Mouse (Mus musculus) heart, postnatal 25 days (tissue): ENCODE measurements at regions not wholly inside any gene's neighbourhood (a gene's known extent, or its start where the extent isn't known, plus 50 kb on each side); places are given as distances from the start of the nearest gene placed in this dataset.

Experiments used
- DNase-seq: peaks from one replicate; pipeline ENCODE4 v3.0.0; 2022; ENCODE audit warnings: low spot score
- intact Hi-C: fragments of 180-260 bp; cut with DNase I; formaldehyde crosslinking; loops from one replicate; pipeline ENCODE4 v1.15.1; 2025

- DNase-seq: no peak
- intact Hi-C loops: no loop called here
Observed at GRCm38 (mm10) chr5:75336454-75336853, 184.4 kb downstream of the Pdgfra start.

- DNase-seq: no peak
- intact Hi-C loops: no loop called here
Observed at GRCm38 (mm10) chr5:75338439-75338838, 186.3 kb downstream of the Pdgfra start.

- no peak for DNase-seq
- intact Hi-C loops: no loop called here
Observed at GRCm38 (mm10) chr5:75342599-75342998, 190.5 kb downstream of the Pdgfra start.

- intact Hi-C loops: loop anchor here (5.0 kb wide), 1 partner anchor 140 kb away; no protein-coding TSS in a partner anchor
- DNase-seq: no peak
Observed at GRCm38 (mm10) chr5:75346836-75347773, 195.0 kb downstream of the Pdgfra start.

- DNase-seq: no peak
- intact Hi-C loops: loop anchor here (5.0 kb wide), 1 partner anchor 140 kb away; no protein-coding TSS in a partner anchor
Observed at GRCm38 (mm10) chr5:75347774-75348116, 195.7 kb downstream of the Pdgfra start.

- intact Hi-C loops: no loop called here
Observed at GRCm38 (mm10) chr5:75355266-75355665, 203.2 kb downstream of the Pdgfra start.

GRCm38 (mm10) chr5:75358869-75359268 is 206.8 kb downstream of the Pdgfra start:
- intact Hi-C loops: no loop called here
- no peak for DNase-seq

More at GRCm38 (mm10) chr5:75355266-75355665, 203.2 kb downstream of the Pdgfra start:
- no peak for DNase-seq

GRCm38 (mm10) chr5:75363832-75364231 is 210.9 kb upstream of the Kit start:
- no peak for DNase-seq
- intact Hi-C loops: no loop called here

GRCm38 (mm10) chr5:75367282-75367681 is 207.4 kb upstream of the Kit start:
- intact Hi-C loops: no loop called here
- DNase-seq: no peak

- intact Hi-C loops: no loop called here
- DNase-seq: no peak
Observed at GRCm38 (mm10) chr5:75368691-75369090, 206.0 kb upstream of the Kit start.

- no peak for DNase-seq
- intact Hi-C loops: loop anchor here (10.0 kb wide), 2 partner anchors 252 to 482 kb away; no protein-coding TSS in a partner anchor
Observed at GRCm38 (mm10) chr5:75372849-75373248, 201.9 kb upstream of the Kit start.

- DNase-seq: no peak
- intact Hi-C loops: loop anchor here (10.0 kb wide), 2 partner anchors 247 to 477 kb away; no protein-coding TSS in a partner anchor
Observed at GRCm38 (mm10) chr5:75377311-75378300, 197.1 kb upstream of the Kit start.

GRCm38 (mm10) chr5:75378655-75379054 is 196.1 kb upstream of the Kit start:
- no peak for DNase-seq
- intact Hi-C loops: loop anchor here (10.0 kb wide), 2 partner anchors 246 to 476 kb away; no protein-coding TSS in a partner anchor

GRCm38 (mm10) chr5:75380340-75380739 is 194.4 kb upstream of the Kit start:
- no peak for DNase-seq
- intact Hi-C loops: no loop called here

- no peak for DNase-seq
- intact Hi-C loops: no loop called here
Observed at GRCm38 (mm10) chr5:75382138-75382537, 192.6 kb upstream of the Kit start.

GRCm38 (mm10) chr5:75387886-75388454 is 186.7 kb upstream of the Kit start:
- no peak for DNase-seq

GRCm38 (mm10) chr5:75388699-75389260 is 185.9 kb upstream of the Kit start:
- DNase-seq: no peak
- intact Hi-C loops: no loop called here

More at GRCm38 (mm10) chr5:75387886-75388454, 186.7 kb upstream of the Kit start:
- intact Hi-C loops: no loop called here

GRCm38 (mm10) chr5:75389433-75389971 is 185.2 kb upstream of the Kit start:
- DNase-seq: no peak
- intact Hi-C loops: no loop called here

- DNase-seq: no peak
- intact Hi-C loops: no loop called here
Observed at GRCm38 (mm10) chr5:75398820-75399219, 175.9 kb upstream of the Kit start.
